Mouse (Mus musculus) CH12.LX (cell line): ENCODE measurements around the gene Mical3. TPM values are rescaled to one million over a fixed set of nuclear protein-coding genes. Genes with fewer than 3 reads are reported as not detected.

ENCODE experiments used
- DNase-seq: peaks from one replicate; pipeline ENCODE4 v3.0.0-alpha.2; 2013; ENCODE audit errors: extremely low read depth
- H3K27ac ChIP-seq: 2 replicates; pipeline ENCODE4 v1.5.1; 2012; ENCODE audit warnings: low read depth, mild to moderate bottlenecking, control low read depth, moderate library complexity; ENCODE audit not compliant: insufficient read depth
- H3K27me3 ChIP-seq: replicated peaks from 2 replicates; pipeline ENCODE3; 2012; ENCODE audit warnings: inconsistent platforms
- H3K36me3 ChIP-seq, 2 experiments: replicated peaks in 1 of 2; 2 replicates each; pipeline versions ENCODE3 to v1.6.1; 2012; ENCODE audit warnings: inconsistent platforms in 1 of 2, low read length in 1 of 2, mild to moderate bottlenecking in 1 of 2, mixed read lengths in 1 of 2, moderate library complexity in 1 of 2; ENCODE audit not compliant: control insufficient read depth in 1 of 2, insufficient read depth in 1 of 2
- H3K4me1 ChIP-seq, 2 experiments: 2 replicates each; pipeline ENCODE4 v1.6.1; 2012; ENCODE audit warnings: inconsistent platforms in 1 of 2, moderate library complexity in 1 of 2; ENCODE audit not compliant: insufficient read depth in 2 of 2, control insufficient read depth in 1 of 2
- H3K4me2 ChIP-seq: 2 replicates; pipeline ENCODE4 v1.6.1; 2012; ENCODE audit warnings: low read depth, mild to moderate bottlenecking, control low read depth; ENCODE audit not compliant: poor library complexity, insufficient read depth, severe bottlenecking
- H3K4me3 ChIP-seq, 3 experiments: fragments of 150-350 bp in 1 of 3; sonication (generic) in 1 of 3; replicated peaks in 1 of 3; 2 replicates each; pipeline versions ENCODE3 to v1.5.1; 2011 to 2012; ENCODE audit warnings: low read depth in 2 of 3, low read length in 2 of 3, mild to moderate bottlenecking in 2 of 3, moderate library complexity in 2 of 3, control low read depth in 1 of 3, improper control_type of control experiment in 1 of 3, inconsistent platforms in 1 of 3, mixed read lengths in 1 of 3; ENCODE audit not compliant: poor library complexity in 1 of 3
- H3K79me2 ChIP-seq: replicated peaks from 2 replicates; pipeline ENCODE4 v1.6.1; 2012; ENCODE audit warnings: mild to moderate bottlenecking, moderate library complexity; ENCODE audit not compliant: control insufficient read depth, poor library complexity, insufficient read depth, severe bottlenecking; ENCODE audit errors: extremely low read depth
- H3K9ac ChIP-seq: 2 replicates; pipeline ENCODE4 v1.6.1; 2012; ENCODE audit warnings: low read depth, mild to moderate bottlenecking, control low read depth, moderate library complexity; ENCODE audit not compliant: insufficient read depth
- H3K9me3 ChIP-seq: replicated peaks from 2 replicates; pipeline ENCODE3; 2012; ENCODE audit warnings: low read length, inconsistent platforms, mixed read lengths
- BHLHE40 ChIP-seq: IDR thresholded peaks from 2 replicates; pipeline ENCODE4 v1.6.1; 2011; ENCODE audit warnings: mild to moderate bottlenecking, low read depth, low read length, improper control_type of control experiment
- CHD2 ChIP-seq: IDR thresholded peaks from 2 replicates; pipeline ENCODE4 v1.6.1; 2011; ENCODE audit warnings: low read length, improper control_type of control experiment
- CTCF ChIP-seq, 2 experiments: IDR thresholded peaks in 1 of 2; conservative IDR thresholded peaks in 1 of 2; 2 replicates each; pipeline ENCODE4 v1.5.1; 2011 to 2012; ENCODE audit warnings: low read depth in 2 of 2, low read length in 2 of 2, improper control_type of control experiment in 1 of 2, inconsistent platforms in 1 of 2, mild to moderate bottlenecking in 1 of 2, moderate library complexity in 1 of 2
- ELF1 ChIP-seq: IDR thresholded peaks from 2 replicates; pipeline ENCODE4 v1.6.1; 2014; ENCODE audit warnings: low read depth, mild to moderate bottlenecking, inconsistent platforms, low read length, improper control_type of control experiment
- EP300 ChIP-seq: IDR thresholded peaks from 2 replicates; pipeline ENCODE4 v1.6.1; 2011; ENCODE audit warnings: low read length, improper control_type of control experiment
- IRF4 ChIP-seq: IDR thresholded peaks from 2 replicates; pipeline ENCODE4 v1.6.1; 2014; ENCODE audit warnings: low read depth, mild to moderate bottlenecking, inconsistent platforms, low read length, improper control_type of control experiment
- JUN ChIP-seq: IDR thresholded peaks from 2 replicates; pipeline ENCODE4 v1.6.1; 2011; ENCODE audit warnings: low read depth, mild to moderate bottlenecking, low read length, improper control_type of control experiment, moderate library complexity; ENCODE audit not compliant: insufficient read depth
- KAT2A ChIP-seq: IDR thresholded peaks from 2 replicates; pipeline ENCODE4 v1.6.1; 2012; ENCODE audit warnings: low read length, improper control_type of control experiment, inconsistent platforms; ENCODE audit not compliant: insufficient replicate concordance
- MAX ChIP-seq: IDR thresholded peaks from 2 replicates; pipeline ENCODE4 v1.6.1; 2011; ENCODE audit warnings: low read length, improper control_type of control experiment
- MAZ ChIP-seq: IDR thresholded peaks from 2 replicates; pipeline ENCODE4 v1.6.1; 2012; ENCODE audit warnings: low read depth, mild to moderate bottlenecking, inconsistent platforms, low read length, improper control_type of control experiment, moderate library complexity
- MYC ChIP-seq: IDR thresholded peaks from 2 replicates; pipeline ENCODE4 v1.6.1; 2011; ENCODE audit warnings: low read depth, mild to moderate bottlenecking, improper control_type of control experiment, low read length
- NELFE ChIP-seq: IDR thresholded peaks from 2 replicates; pipeline ENCODE4 v1.6.1; 2011; ENCODE audit warnings: low read depth, low read length, improper control_type of control experiment
- PAX5 ChIP-seq: IDR thresholded peaks from 2 replicates; pipeline ENCODE4 v1.6.1; 2012; ENCODE audit warnings: low read length, inconsistent platforms, mixed read lengths
- POLR2AphosphoS2 ChIP-seq: IDR thresholded peaks from 2 replicates; pipeline ENCODE4 v1.6.1; 2011; ENCODE audit warnings: low read depth, low read length, improper control_type of control experiment
- RAD21 ChIP-seq: IDR thresholded peaks from 2 replicates; pipeline ENCODE4 v1.6.1; 2011; ENCODE audit warnings: low read depth, mild to moderate bottlenecking, low read length, improper control_type of control experiment, moderate library complexity
- RCOR1 ChIP-seq: conservative IDR thresholded peaks from 2 replicates; pipeline ENCODE4 v1.6.1; 2012; ENCODE audit warnings: low read depth, mild to moderate bottlenecking, inconsistent platforms, low read length, improper control_type of control experiment
- SMC3 ChIP-seq: IDR thresholded peaks from 2 replicates; pipeline ENCODE4 v1.6.1; 2011; ENCODE audit warnings: low read depth, low read length, improper control_type of control experiment
- TBP ChIP-seq: conservative IDR thresholded peaks from 2 replicates; pipeline ENCODE4 v1.6.1; 2011; ENCODE audit warnings: low read depth, low read length, improper control_type of control experiment
- USF2 ChIP-seq: conservative IDR thresholded peaks from 2 replicates; pipeline ENCODE4 v1.6.1; 2011; ENCODE audit warnings: low read depth, low read length, improper control_type of control experiment
- ZC3H11A ChIP-seq: IDR thresholded peaks from 2 replicates; pipeline ENCODE4 v1.6.1; 2012; ENCODE audit warnings: low read depth, mild to moderate bottlenecking, inconsistent platforms, low read length, improper control_type of control experiment
- ZMIZ1 ChIP-seq: IDR thresholded peaks from 2 replicates; pipeline ENCODE4 v1.6.1; 2012; ENCODE audit warnings: low read depth, mild to moderate bottlenecking, inconsistent platforms, low read length, improper control_type of control experiment
- ZNF384 ChIP-seq: IDR thresholded peaks from 2 replicates; pipeline ENCODE4 v1.6.1; 2012; ENCODE audit warnings: low read depth, low read length, improper control_type of control experiment, inconsistent platforms
- dilution Hi-C: fragments of 300-500 bp; cut with MboI; formaldehyde crosslinking; loops from 2 replicates; pipeline ENCODE4 v1.14.3; 2020; ENCODE audit warnings: low sequenced_read_pairs; ENCODE audit not compliant: extremely low pct_unique_long_range_greater_than_20kb, extremely low pct_ligation_motif_present
- in situ Hi-C: fragments of 300-500 bp; cut with MboI; formaldehyde crosslinking; loops from 3 replicates; pipeline ENCODE4 v1.14.3; 2019; ENCODE audit warnings: low sequenced_read_pairs, low pct_ligation_motif_present, low pct_unique_long_range_greater_than_20kb, mixed read lengths
- polyA plus RNA-seq: library from polyadenylated mRNA; unstranded; fragments of >175 nt; gene quantifications from 2 replicates; pipeline ENCODE4 v1.2.1, GENCODE M21; 2012; ENCODE audit warnings: low read depth; ENCODE audit not compliant: insufficient read length
- total RNA-seq, 2 experiments: library from RNA; depleted of rRNA; stranded (reverse); fragments of 300-350 nt in 1 of 2; fragments of >200 nt in 1 of 2; gene quantifications; 2 replicates each; pipeline ENCODE4 v1.2.3; 2012 to 2014

Mical3 gene
- total and polyA plus RNA-seq, 3 experiments: 10.2 to 56.3 (median 26.8) TPM

- H3K9me3 ChIP-seq: no peaks in the 10 kb centered on the region
- dilution Hi-C loops (no loop called here), in situ Hi-C loops (loop anchor here (5.0 kb wide), 3 partner anchors 47 to 277 kb away; partner anchors contain the start of gene Mical3)
- H3K4me3 ChIP-seq: no peak overlapping the region
- H3K27me3 ChIP-seq: peaks cover 4% of the 10 kb centered on the region
- H3K4me1 ChIP-seq: peaks cover 11 to 33% of the 10 kb centered on the region in 2 experiments
- H3K9ac ChIP-seq: no peak overlapping the region
- peak; percentile 66 for DNase-seq
- no peak overlapping the region for H3K27ac ChIP-seq
- peak overlapping the region; percentile 42; the same call in 1 of the 2 replicates for H3K4me2 ChIP-seq
- H3K36me3 ChIP-seq: no peaks in the 10 kb centered on the region
- TF ChIP-seq POLR2AphosphoS2: no peak
- TF ChIP-seq ZNF384: peak; percentile 56; the same call in 1 of the 2 replicates
- peak; percentile 84 for TF ChIP-seq ZC3H11A
- TF ChIP-seq RAD21: peak; percentile 88
- TF ChIP-seq KAT2A: no peak
- peak; percentile 86 for TF ChIP-seq SMC3
- peak; percentile 50 to 84; a peak in 3 of 4 replicates for TF ChIP-seq CTCF (conservative IDR thresholded peaks at IDR 0.05 in 1 of 2, IDR thresholded peaks at IDR 0.05 in 1 of 2; ENCODE audit: low read depth in 2 of 2, low read length in 2 of 2)
- no peaks in the 10 kb centered on the region for H3K79me2 ChIP-seq
Observed at GRCm38 (mm10) chr6:121178700-121179358, 48.0 kb upstream of the Mical3 start.

- H3K27ac ChIP-seq: no peak overlapping the region
- no peak overlapping the region for H3K4me2 ChIP-seq
- H3K4me3 ChIP-seq: no peak overlapping the region
- no peaks in the 10 kb centered on the region for H3K9me3 ChIP-seq
- no peaks in the 10 kb centered on the region for H3K79me2 ChIP-seq
- H3K27me3 ChIP-seq: peaks cover 4% of the 10 kb centered on the region
- peaks cover 11 to 31% of the 10 kb centered on the region in 2 experiments for H3K4me1 ChIP-seq
- dilution Hi-C loops: no loop called here
- TF ChIP-seq ZC3H11A (no peak), NELFE (no peak), BHLHE40 (no peak), TBP (no peak), MAZ (no peak), IRF4 (no peak), KAT2A (no peak), PAX5 (no peak), CHD2 (no peak), RAD21 (no peak), EP300 (no peak), ZMIZ1 (no peak), RCOR1 (no peak), SMC3 (no peak), USF2 (no peak), MYC (no peak), ELF1 (no peak), MAX (no peak), JUN (no peak)
- no peaks in the 10 kb centered on the region for H3K36me3 ChIP-seq
- no peak for DNase-seq
- in situ Hi-C loops: loop anchor here (5.0 kb wide), 3 partner anchors 45 to 275 kb away; partner anchors contain the start of gene Mical3
- H3K9ac ChIP-seq: no peak overlapping the region
Observed at GRCm38 (mm10) chr6:121177118-121177708, 46.4 kb upstream of the Mical3 start.
